Mouse (Mus musculus): ENCODE measurements around the gene Klhl29.

DNA sequence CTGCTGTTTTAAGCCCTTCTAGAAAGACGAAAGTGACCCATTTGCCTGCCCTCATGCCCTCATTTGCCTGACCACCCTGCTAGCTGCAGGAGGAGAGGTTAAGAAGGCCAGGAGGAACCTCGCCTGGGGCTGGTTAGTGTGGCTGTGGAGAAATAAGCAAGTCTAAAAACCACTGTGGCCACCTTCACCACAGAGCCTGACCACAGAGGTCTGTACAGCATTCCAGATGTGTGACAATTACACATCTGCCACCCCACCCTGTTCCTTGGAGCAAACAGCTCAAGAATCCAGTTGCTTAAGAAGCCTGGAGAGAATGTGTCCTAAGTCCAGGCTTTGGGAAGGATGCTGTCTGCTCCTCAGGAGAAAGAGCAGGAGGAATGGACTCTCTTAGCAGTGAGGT, 92.9 kb downstream of the Klhl29 start:
- no peak for TF ChIP-seq POLR2A (IDR thresholded peaks at IDR 0.05; ENCODE audit: borderline replicate concordance, control insufficient read depth, low read depth, low read length)
- no peak for TF ChIP-seq CTCF (IDR thresholded peaks at IDR 0.05; ENCODE audit: control insufficient read depth, insufficient read depth, low read length)

Measured in bone marrow, adult 2 months (tissue).